Mouse (Mus musculus): ENCODE results near the gene Large1.

GRCm38 (mm10) chr8:73029787-73030186 lies 323.6 kb downstream of the Large1 start:
- no peak for TF ChIP-seq CTCF (conservative IDR thresholded peaks at IDR 0.05; ENCODE audit: low read length)
- TF ChIP-seq NANOG (IDR thresholded peaks at IDR 0.05; ENCODE audit: borderline replicate concordance, low read length): no peak; the same call in 1 of the 2 replicates
- TF ChIP-seq POU5F1 (IDR thresholded peaks at IDR 0.05; ENCODE audit: borderline replicate concordance, low read length): no peak

Measured in E14TG2a.4 (cell line).